Mouse (Mus musculus) regulatory T cell (primary cell): ENCODE measurements around the gene Fbxw13.
"Not testable (repeated sequence)": the region's sequence is repeated elsewhere in the genome, so short reads cannot be mapped to it uniquely, and the experiment has no call there.

ENCODE experiments used
- in situ Hi-C: fragments of 300-600 bp; cut with MboI, MseI; formaldehyde crosslinking; loops from one replicate; pipeline ENCODE4 v1.15.1; 2025; ENCODE audit warnings: high pct_unique_total_duplicates

Gene Fbxw13

GRCm38 (mm10) chr9:109195875-109196274, at the start of gene Fbxw13:
Gene Fbxw13, minus strand, starts transcription at chr9:109195975.
- in situ Hi-C loops, result not testable (repeated sequence)

DNA sequence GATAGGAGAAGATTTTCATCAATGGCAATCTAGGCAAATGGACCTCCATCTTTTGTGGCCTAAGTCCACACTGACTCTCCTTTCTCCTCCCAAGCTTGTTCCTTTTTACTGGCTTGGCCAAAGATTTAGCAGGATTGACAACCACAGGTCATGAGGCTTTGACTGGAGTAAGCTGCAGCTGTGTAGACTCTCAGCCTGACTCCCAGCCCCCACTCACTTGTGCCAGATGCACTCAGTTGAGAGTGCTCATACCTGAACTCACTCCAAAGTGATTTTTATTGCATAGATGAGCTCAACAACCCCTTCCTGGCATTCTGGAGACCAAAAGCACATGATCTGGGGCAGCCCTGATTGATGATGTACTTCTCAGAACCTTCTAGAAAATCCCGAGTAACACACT, 38.9 kb upstream of the Fbxw13 start, which contains the start of gene Fbxw20:
Fbxw20 (minus strand) TSS at position 101 of the 400 bp plus-strand sequence.
- in situ Hi-C loops, result no loop called here

DNA sequence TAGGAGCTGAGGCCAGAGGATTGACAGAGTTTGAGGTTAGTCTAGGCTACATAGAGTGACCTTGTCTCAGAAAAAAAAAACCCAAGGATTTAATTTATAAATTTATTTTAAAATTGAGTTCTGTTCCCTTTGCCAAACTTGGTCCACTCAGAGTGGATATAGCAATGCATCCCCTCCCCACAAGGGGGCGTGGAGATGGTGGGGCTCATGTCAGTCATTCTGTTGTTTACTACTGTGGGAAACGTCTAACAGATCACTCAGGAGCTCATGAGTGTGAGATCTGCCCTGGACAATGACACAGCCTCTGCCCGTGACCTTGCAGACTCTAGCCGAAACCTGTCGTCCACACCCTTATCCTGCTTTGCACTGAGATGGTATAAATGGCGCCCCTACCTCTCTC, 22.7 kb upstream of the Fbxw13 start:
- in situ Hi-C loops, result no loop called here

DNA sequence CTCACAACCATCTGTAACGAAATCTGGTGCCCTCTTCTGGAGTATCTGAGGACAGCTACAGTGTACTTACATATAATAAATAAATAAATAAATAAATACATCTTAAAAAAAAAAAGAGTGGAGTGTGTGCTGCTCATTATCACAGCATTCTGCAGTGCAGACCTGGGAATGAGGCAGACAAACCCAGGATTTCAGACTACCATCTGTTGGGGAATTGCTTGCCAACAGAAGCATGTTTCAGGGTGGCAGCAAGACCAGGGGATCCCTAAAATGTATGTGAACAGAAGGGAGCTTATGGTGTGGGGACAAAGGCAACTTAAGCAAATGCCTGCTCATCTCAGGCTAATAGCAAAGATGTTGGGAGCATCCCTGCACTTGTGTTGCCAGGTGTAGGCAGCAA, 5.6 kb upstream of the Fbxw13 start:
- in situ Hi-C loops, result not testable (repeated sequence)

GRCm38 (mm10) chr9:109200349-109200748, 4.6 kb upstream of the Fbxw13 start:
- in situ Hi-C loops, result no loop called here

DNA sequence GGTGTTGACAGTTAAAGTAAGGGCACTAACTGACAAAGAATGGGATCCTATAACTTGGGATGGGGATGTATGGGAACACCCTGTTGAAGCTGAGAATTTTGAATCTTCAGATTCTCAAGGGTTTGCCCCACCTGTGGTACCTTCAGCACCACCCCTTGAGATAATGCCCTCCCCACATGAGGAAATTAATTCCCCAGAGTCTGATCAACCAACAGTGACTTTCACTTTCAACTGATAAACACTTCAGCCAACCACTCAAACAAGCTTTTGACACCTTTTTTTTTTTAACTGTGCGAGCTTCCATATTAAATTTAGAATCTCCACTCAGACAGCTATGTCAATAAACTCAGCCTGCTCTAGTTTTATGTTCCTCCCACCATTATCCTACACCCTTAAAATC, 3.6 kb upstream of the Fbxw13 start:
- in situ Hi-C loops, result no loop called here

DNA sequence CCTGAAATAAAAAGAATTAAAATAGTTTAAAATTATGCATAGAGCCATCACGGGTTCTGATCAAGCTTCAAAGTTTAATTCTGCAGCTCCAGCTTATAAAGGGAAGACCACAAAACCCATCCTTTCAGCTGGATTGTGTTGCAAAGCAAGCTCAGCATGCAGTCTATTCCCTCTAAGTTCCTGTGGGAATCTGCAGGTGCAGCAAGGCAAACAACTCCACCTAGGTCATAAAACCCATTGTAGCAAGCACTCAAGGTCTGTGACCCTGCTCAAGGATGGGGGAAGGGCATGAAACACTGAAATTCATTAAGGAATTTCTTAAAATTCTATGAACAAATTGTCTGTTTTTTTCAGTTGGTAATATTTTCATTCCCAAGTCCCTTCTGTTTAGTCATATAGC, 18.6 kb downstream of the Fbxw13 start:
- in situ Hi-C loops, result no loop called here

DNA sequence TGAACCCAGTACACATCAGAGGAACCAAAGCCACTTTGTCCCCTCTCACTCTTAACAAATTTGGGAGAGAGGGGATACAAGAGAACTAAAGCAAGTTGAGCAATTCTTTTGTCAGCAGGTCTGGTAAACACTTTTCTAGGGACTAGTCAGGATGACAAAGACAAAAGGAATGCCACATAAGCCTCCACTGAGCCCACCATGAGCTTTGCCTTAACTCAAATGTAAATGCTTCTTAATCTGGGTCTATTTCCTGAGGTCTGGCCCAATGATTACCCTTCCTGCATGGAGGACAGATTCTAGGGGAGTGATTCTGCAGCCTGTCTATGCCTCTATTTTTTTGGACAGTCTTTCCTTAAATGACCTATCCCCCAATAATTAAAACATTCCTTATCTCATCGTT, 19.5 kb downstream of the Fbxw13 start:
- in situ Hi-C loops, result no loop called here

GRCm38 (mm10) chr9:109167316-109167715, 28.5 kb downstream of the Fbxw13 start:
- in situ Hi-C loops, result no loop called here

DNA sequence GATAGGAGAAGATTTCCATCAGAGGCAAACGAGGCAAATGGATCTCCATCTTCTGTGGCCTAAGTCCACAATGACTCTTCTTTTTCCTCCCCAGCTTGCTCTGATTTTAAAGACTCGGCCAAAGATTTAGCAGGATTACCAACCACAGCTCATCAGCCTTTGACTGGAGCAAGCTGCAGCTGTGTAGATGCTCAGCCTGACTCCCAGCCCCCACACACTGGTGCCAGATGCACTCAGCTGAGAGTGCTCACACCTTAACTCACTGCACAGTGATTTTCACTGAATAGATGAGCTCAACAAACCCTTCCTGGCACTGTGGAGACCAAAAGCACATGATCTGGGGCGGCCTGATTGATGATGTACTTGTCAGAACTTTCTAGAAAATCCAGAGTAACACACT, 33.8 kb downstream of the Fbxw13 start, which contains the start of gene Fbxw21:
Fbxw21 (minus strand) TSS at position 101 of the 400 bp plus-strand sequence.
- in situ Hi-C loops, result no loop called here

DNA sequence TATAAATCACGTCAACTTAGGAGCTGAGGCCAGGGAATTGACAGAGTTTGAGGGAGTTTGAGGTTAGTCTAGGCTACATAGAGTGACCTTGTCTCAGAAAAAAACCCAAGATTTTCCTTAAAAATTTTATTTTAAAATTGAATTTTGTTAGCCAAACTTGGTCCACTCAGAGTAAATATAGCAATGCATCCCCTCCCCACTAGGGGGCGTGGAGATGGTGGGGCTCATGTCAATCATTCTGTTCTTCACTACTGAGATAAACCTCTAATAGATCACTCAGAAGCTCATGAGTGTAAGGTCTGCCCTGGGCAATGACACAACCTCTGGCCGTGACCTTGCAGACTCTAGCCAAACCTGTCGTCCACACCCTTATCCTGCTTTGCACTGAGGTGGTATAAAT, 55.4 kb downstream of the Fbxw13 start:
- in situ Hi-C loops, result loop anchor here (10.0 kb wide), 1 partner anchor 376 kb away; no protein-coding TSS in a partner anchor

GRCm38 (mm10) chr9:109130076-109130475, 65.7 kb downstream of the Fbxw13 start:
- in situ Hi-C loops, result no loop called here
